Mouse (Mus musculus) ovary, adult 10 weeks (tissue): Measurements from ENCODE around the gene Ndufb3. TPM values are rescaled to one million over a fixed set of nuclear protein-coding genes. Genes with fewer than 3 reads are reported as not detected.

Experiments used
- polyA plus RNA-seq: library from polyadenylated mRNA; stranded (reverse); fragments of 350-450 nt; fragmentation: Illumina TruSeq; extraction: RNeasy Lipid Tissue Mini Kit (QIAGEN cat#74804); gene quantifications from one replicate; pipeline ENCODE4 v1.2.3, GENCODE M21; 2014

Gene Ndufb3
- polyA plus RNA-seq: 45.4 TPM

GRCm38 (mm10) chr1:58586171-58586997, at the start of gene Ndufb3, which contains the start of gene Fam126b:
Gene Ndufb3, plus strand, starts transcription at chr1:58586384.
Gene Fam126b, minus strand, starts transcription at chr1:58586323.

Other genes with a start within 250 kb of the Ndufb3 start
- 890 TPM for gene Bzw1, start 193.5 kb upstream of the Ndufb3 start, polyA plus RNA-seq
- gene Clk1, start 162.3 kb upstream of the Ndufb3 start, polyA plus RNA-seq: 379 TPM
- gene Nif3l1, start 141.2 kb upstream of the Ndufb3 start, polyA plus RNA-seq: 37.1 TPM
- gene Ppil3, start 140.9 kb upstream of the Ndufb3 start, polyA plus RNA-seq: 185 TPM
- 121 TPM for gene Orc2, start 81.3 kb upstream of the Ndufb3 start, polyA plus RNA-seq
- gene Fam126b, start 61 bp upstream of the Ndufb3 start, polyA plus RNA-seq: 67.4 TPM
- not detected for gene Als2cr12, start 109.6 kb downstream of the Ndufb3 start, polyA plus RNA-seq
- gene Cflar, start 125.1 kb downstream of the Ndufb3 start, polyA plus RNA-seq: 162 TPM
- 47.8 TPM for gene Casp8, start 209.0 kb downstream of the Ndufb3 start, polyA plus RNA-seq